Mouse (Mus musculus) hindlimb bud, embryonic 11.5 days (tissue): ENCODE results near the gene Top3a.

ENCODE experiments used
- DNase-seq: peaks from one replicate; pipeline ENCODE4 v3.0.0-alpha.2; 2012; ENCODE audit warnings: low read depth, low spot score; ENCODE audit errors: extremely low spot score

The Top3a gene

GRCm38 (mm10) chr11:60712639-60713255 lies 64.4 kb downstream of the Top3a start:
- no peak for DNase-seq

- no peak for DNase-seq
These were observed 65.1 kb downstream of the Top3a start for GRCm38 (mm10) chr11:60712040-60712439.

GRCm38 (mm10) chr11:60711218-60711617 lies 65.9 kb downstream of the Top3a start:
- DNase-seq = no peak

- no peak for DNase-seq
These were observed 67.4 kb downstream of the Top3a start for GRCm38 (mm10) chr11:60709481-60710465.

- no peak for DNase-seq
These were observed 68.5 kb downstream of the Top3a start for GRCm38 (mm10) chr11:60708631-60709030.

- DNase-seq = no peak
These were observed 69.5 kb downstream of the Top3a start for GRCm38 (mm10) chr11:60707672-60708071.

GRCm38 (mm10) chr11:60706696-60707480 lies 70.3 kb downstream of the Top3a start:
- DNase-seq = no peak

- DNase-seq = no peak
These were observed 71.1 kb downstream of the Top3a start for GRCm38 (mm10) chr11:60706076-60706475.

GRCm38 (mm10) chr11:60705255-60705654 lies 71.9 kb downstream of the Top3a start:
- no peak for DNase-seq

- no peak for DNase-seq
These were observed 72.9 kb downstream of the Top3a start for GRCm38 (mm10) chr11:60704023-60704880.

GRCm38 (mm10) chr11:60703131-60703530 lies 74.0 kb downstream of the Top3a start:
- DNase-seq = no peak

- no peak for DNase-seq
These were observed 75.6 kb downstream of the Top3a start for GRCm38 (mm10) chr11:60701611-60702010.

GRCm38 (mm10) chr11:60700320-60701185 lies 76.6 kb downstream of the Top3a start:
- no peak for DNase-seq

- DNase-seq = peak; percentile 66
These were observed 77.6 kb downstream of the Top3a start, which contains the start of gene Llgl1 for GRCm38 (mm10) chr11:60699524-60700075. Llgl1 (plus strand) TSS chr11:60699723.

GRCm38 (mm10) chr11:60698806-60699523 lies 78.2 kb downstream of the Top3a start:
- no peak for DNase-seq

GRCm38 (mm10) chr11:60697561-60697960 lies 79.6 kb downstream of the Top3a start:
- no peak for DNase-seq

- DNase-seq = no peak
These were observed 81.0 kb downstream of the Top3a start for GRCm38 (mm10) chr11:60696165-60696564.
